Mouse (Mus musculus): ENCODE results near the gene Thumpd2. TPM values are rescaled to one million over a fixed set of nuclear protein-coding genes. Genes with fewer than 3 reads are reported as not detected.

The Thumpd2 gene
- 8.7 and 10.2 TPM in 2 replicates for polyA plus RNA-seq (2015; fragmentation: Nextera tagmentation; extraction: Ambion mirVana)

- peak within 1 kb of the TSS; percentile 91 for H3K9ac ChIP-seq
- H3K4me1 ChIP-seq (replicated peaks), result peaks cover 14% of the 10 kb centered on the region
- H3K4me2 ChIP-seq, result peak within 1 kb of the TSS; percentile 68
- ATAC-seq (replicated peaks; ENCODE audit: insufficient number of reproducible peaks, insufficient read depth, low FRiP score, low read depth), result peak; percentile 95
- H3K4me3 ChIP-seq, result peak within 1 kb of the TSS; percentile 86
- H3K27ac ChIP-seq, result peak within 1 kb of the TSS; percentile 82
- no peaks in the 10 kb centered on the region for H3K27me3 ChIP-seq
- under 1% methylated on average over 29 of the region's 29 CpGs for WGBS
- H3K9me3 ChIP-seq (replicated peaks), result no peaks in the 10 kb centered on the region
- peaks cover 5% of the 10 kb centered on the region; the same call in 1 of the 2 replicates for H3K36me3 ChIP-seq
These were observed at the start of gene Thumpd2 for GRCm38 (mm10) chr17:81064979-81065311. Gene Thumpd2, minus strand, starts transcription at chr17:81065082.

- no peaks in the 10 kb centered on the region for H3K27me3 ChIP-seq
- ATAC-seq (replicated peaks; ENCODE audit: insufficient number of reproducible peaks, insufficient read depth, low FRiP score, low read depth), result no peak
- no peak overlapping the region for H3K4me3 ChIP-seq
- 78% methylated on average over 2 of the region's 2 CpGs for WGBS
- no peak overlapping the region for H3K9ac ChIP-seq
- H3K27ac ChIP-seq, result no peak overlapping the region
- H3K9me3 ChIP-seq (replicated peaks), result no peaks in the 10 kb centered on the region
- H3K4me1 ChIP-seq (replicated peaks), result no peaks in the 10 kb centered on the region
- no peaks in the 10 kb centered on the region for H3K36me3 ChIP-seq
- H3K4me2 ChIP-seq, result no peak overlapping the region
These were observed 39.4 kb upstream of the Thumpd2 start for GRCm38 (mm10) chr17:81104237-81104636.

GRCm38 (mm10) chr17:81102866-81103265, 38.0 kb upstream of the Thumpd2 start:
- H3K27me3 ChIP-seq, result no peaks in the 10 kb centered on the region
- 27% methylated on average over 8 of the region's 8 CpGs for WGBS
- H3K27ac ChIP-seq, result no peak overlapping the region
- H3K9me3 ChIP-seq (replicated peaks), result no peaks in the 10 kb centered on the region
- H3K36me3 ChIP-seq, result no peaks in the 10 kb centered on the region
- H3K4me3 ChIP-seq, result no peak overlapping the region
- no peak for ATAC-seq (replicated peaks; ENCODE audit: insufficient number of reproducible peaks, insufficient read depth, low FRiP score, low read depth)
- no peaks in the 10 kb centered on the region for H3K4me1 ChIP-seq (replicated peaks)
- no peak overlapping the region for H3K9ac ChIP-seq
- H3K4me2 ChIP-seq, result no peak overlapping the region

GRCm38 (mm10) chr17:81098444-81098843, 33.6 kb upstream of the Thumpd2 start:
- H3K4me1 ChIP-seq (replicated peaks), result no peaks in the 10 kb centered on the region
- H3K4me2 ChIP-seq, result no peak overlapping the region
- no peak overlapping the region for H3K27ac ChIP-seq
- no peaks in the 10 kb centered on the region for H3K36me3 ChIP-seq
- H3K9me3 ChIP-seq (replicated peaks), result no peaks in the 10 kb centered on the region
- no peak overlapping the region for H3K9ac ChIP-seq
- no peak for ATAC-seq (replicated peaks; ENCODE audit: insufficient number of reproducible peaks, insufficient read depth, low FRiP score, low read depth)
- no peaks in the 10 kb centered on the region for H3K27me3 ChIP-seq
- no peak overlapping the region for H3K4me3 ChIP-seq

- Histone ChIP-seq H3K4me3 (no peak overlapping the region), H3K27ac (no peak overlapping the region), H3K9me3 (replicated peaks) (no peaks in the 10 kb centered on the region), H3K9ac (no peak overlapping the region), H3K27me3 (no peaks in the 10 kb centered on the region), H3K4me1 (replicated peaks) (no peaks in the 10 kb centered on the region), H3K4me2 (no peak overlapping the region), H3K36me3 (no peaks in the 10 kb centered on the region)
- no peak for ATAC-seq (replicated peaks; ENCODE audit: insufficient number of reproducible peaks, insufficient read depth, low FRiP score, low read depth)
- 72% methylated on average over 2 of the region's 2 CpGs for WGBS
These were observed 31.6 kb upstream of the Thumpd2 start for GRCm38 (mm10) chr17:81096490-81096889.

- Histone ChIP-seq H3K36me3 (no peaks in the 10 kb centered on the region), H3K27ac (no peak overlapping the region), H3K27me3 (no peaks in the 10 kb centered on the region), H3K9me3 (replicated peaks) (no peaks in the 10 kb centered on the region), H3K4me3 (no peak overlapping the region), H3K4me1 (replicated peaks) (no peaks in the 10 kb centered on the region), H3K4me2 (no peak overlapping the region), H3K9ac (no peak overlapping the region)
- 76% methylated on average over 5 of the region's 5 CpGs for WGBS
- ATAC-seq (replicated peaks; ENCODE audit: insufficient number of reproducible peaks, insufficient read depth, low FRiP score, low read depth), result no peak
These were observed 27.9 kb upstream of the Thumpd2 start for GRCm38 (mm10) chr17:81092794-81093193.

- Histone ChIP-seq H3K36me3 (no peaks in the 10 kb centered on the region), H3K9me3 (replicated peaks) (no peaks in the 10 kb centered on the region), H3K4me2 (no peak overlapping the region), H3K27ac (no peak overlapping the region), H3K4me1 (replicated peaks) (no peaks in the 10 kb centered on the region), H3K9ac (no peak overlapping the region), H3K27me3 (no peaks in the 10 kb centered on the region), H3K4me3 (no peak overlapping the region)
- no peak for ATAC-seq (replicated peaks; ENCODE audit: insufficient number of reproducible peaks, insufficient read depth, low FRiP score, low read depth)
- 67% methylated on average over 3 of the region's 3 CpGs for WGBS
These were observed 24.0 kb upstream of the Thumpd2 start for GRCm38 (mm10) chr17:81088866-81089265.

- H3K36me3 ChIP-seq, result no peaks in the 10 kb centered on the region
- 79% methylated on average over 4 of the region's 4 CpGs for WGBS
These were observed 22.9 kb upstream of the Thumpd2 start for GRCm38 (mm10) chr17:81087735-81088134.

GRCm38 (mm10) chr17:81064279-81064978, 453 bp downstream of the Thumpd2 start:
- ATAC-seq (replicated peaks; ENCODE audit: insufficient number of reproducible peaks, insufficient read depth, low FRiP score, low read depth), result peak; percentile 78
- peaks cover 5% of the 10 kb centered on the region; the same call in 1 of the 2 replicates for H3K36me3 ChIP-seq
- H3K4me1 ChIP-seq (replicated peaks), result peaks cover 14% of the 10 kb centered on the region
- peak overlapping the region; percentile 91 for H3K9ac ChIP-seq
- H3K4me2 ChIP-seq, result peak overlapping the region; percentile 68
- H3K9me3 ChIP-seq (replicated peaks), result no peaks in the 10 kb centered on the region
- 11% methylated on average over 28 of the region's 28 CpGs for WGBS
- peak overlapping the region; percentile 82 for H3K27ac ChIP-seq
- peak overlapping the region; percentile 86 for H3K4me3 ChIP-seq
- no peaks in the 10 kb centered on the region for H3K27me3 ChIP-seq

More at GRCm38 (mm10) chr17:81087735-81088134, 22.9 kb upstream of the Thumpd2 start:
- Histone ChIP-seq H3K4me2 (no peak overlapping the region), H3K27ac (no peak overlapping the region), H3K9me3 (replicated peaks) (no peaks in the 10 kb centered on the region), H3K9ac (no peak overlapping the region), H3K4me1 (replicated peaks) (no peaks in the 10 kb centered on the region), H3K4me3 (no peak overlapping the region), H3K27me3 (no peaks in the 10 kb centered on the region)
- ATAC-seq (replicated peaks; ENCODE audit: insufficient number of reproducible peaks, insufficient read depth, low FRiP score, low read depth), result no peak

- Histone ChIP-seq H3K27me3 (no peaks in the 10 kb centered on the region), H3K4me2 (no peak overlapping the region), H3K9me3 (replicated peaks) (no peaks in the 10 kb centered on the region), H3K9ac (no peak overlapping the region), H3K4me3 (no peak overlapping the region), H3K36me3 (peaks cover 5% of the 10 kb centered on the region; the same call in 1 of the 2 replicates), H3K27ac (peak overlapping the region; percentile 29), H3K4me1 (replicated peaks) (peaks cover 14% of the 10 kb centered on the region)
- 80% methylated on average over 3 of the region's 3 CpGs for WGBS
- ATAC-seq (replicated peaks; ENCODE audit: insufficient number of reproducible peaks, insufficient read depth, low FRiP score, low read depth), result no peak
These were observed 1.5 kb downstream of the Thumpd2 start for GRCm38 (mm10) chr17:81063346-81063745.

GRCm38 (mm10) chr17:81062349-81062871, 2.5 kb downstream of the Thumpd2 start:
- no peaks in the 10 kb centered on the region for H3K27me3 ChIP-seq
- H3K4me2 ChIP-seq, result no peak overlapping the region
- WGBS, result 27% methylated on average over 6 of the region's 6 CpGs
- no peaks in the 10 kb centered on the region for H3K9me3 ChIP-seq (replicated peaks)
- no peak overlapping the region for H3K4me3 ChIP-seq
- peaks cover 5% of the 10 kb centered on the region; the same call in 1 of the 2 replicates for H3K36me3 ChIP-seq
- peaks cover 14% of the 10 kb centered on the region for H3K4me1 ChIP-seq (replicated peaks)
- ATAC-seq (replicated peaks; ENCODE audit: insufficient number of reproducible peaks, insufficient read depth, low FRiP score, low read depth), result no peak
- no peak overlapping the region for H3K9ac ChIP-seq
- H3K27ac ChIP-seq, result peak overlapping the region; percentile 29

All from heart, embryonic 15.5 days (tissue).